In the genomic region with DNA sequence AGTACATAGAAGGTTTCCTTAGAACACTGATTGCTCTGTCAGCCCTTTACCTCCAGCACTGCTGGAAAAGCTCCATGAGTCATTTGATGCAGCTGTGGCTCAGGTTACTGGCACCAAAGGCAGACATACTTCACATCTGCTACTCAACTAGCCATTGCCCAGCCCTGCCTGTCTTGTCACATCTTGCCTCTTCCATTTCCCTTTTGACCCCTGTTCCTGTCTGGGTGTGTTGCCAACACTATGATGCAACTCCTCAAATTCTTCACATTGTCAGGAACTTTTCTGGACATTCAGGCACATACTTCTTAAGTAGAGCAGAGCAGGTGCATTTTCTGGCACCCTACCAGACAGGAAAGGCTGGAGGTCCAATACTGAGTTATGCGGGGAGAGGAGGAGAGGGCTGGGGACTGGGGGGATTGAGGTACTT, we compare ENCODE assay signal across 12 mouse cellular contexts.
A peak's percentile ranks its signal among the peaks of the same experiment; 100 is the strongest.
DNase-seq lines count a peak whose midpoint lies in the region; ATAC-seq lines count a peak whose summit lies in the region.
"Had no signal": no experiment of that assay in that cellular context is flagged by ENCODE, and none has a peak within 500 bp of the region (broad histone marks: within the 10 kb centered on the region; RNA-seq: fewer than 3 reads in every experiment).

No protein-coding gene starts in this region.

- no peak overlapping the region for H3K4me3 ChIP-seq in heart, embryonic 16.5 days (ENCODE audit: low read length)
- H3K4me3 ChIP-seq: megakaryocyte, embryonic 14.5 days had no signal

- no peaks in the 10 kb centered on the region for H3K4me1 ChIP-seq in heart, embryonic 16.5 days (ENCODE audit: control insufficient read depth, insufficient read depth, low read length)

- no peak overlapping the region for H3K4me2 ChIP-seq in heart, embryonic 16.5 days (ENCODE audit: low read depth, low read length)

- DNase-seq in 3134 (ENCODE audit: extremely low read depth, insufficient read length, low spot score) (peak; percentile 86), adipocyte (ENCODE audit: low spot score) (peak; percentile 78)
- DNase-seq in lung, adult 18-20 months = peak; percentile 67 to 82
- DNase-seq in layer of hippocampus, postnatal 25 days (ENCODE audit: extremely low spot score in 1 of 2, low spot score in 1 of 2) = no peak
- no peak for DNase-seq in cerebellum, postnatal 36 days
- DNase-seq: cerebellum, adult 18-20 months; right cerebral cortex, postnatal 14 days had no signal

- 41% methylated on average over 1 of the region's 1 CpGs for WGBS in heart, embryonic 16.5 days

- H3K36me3 ChIP-seq in heart, embryonic 16.5 days (ENCODE audit: control insufficient read depth, insufficient read depth) = no peaks in the 10 kb centered on the region

- no peaks in the 10 kb centered on the region for H3K9me3 ChIP-seq in heart, embryonic 16.5 days (replicated peaks; ENCODE audit: control insufficient read depth, low read length)
- H3K9me3 ChIP-seq: megakaryocyte, embryonic 14.5 days had no signal

- no peak overlapping the region for H3K9ac ChIP-seq in heart, embryonic 16.5 days (ENCODE audit: low read length)

- H3K27me3 ChIP-seq in heart, embryonic 16.5 days (ENCODE audit: control insufficient read depth, insufficient read depth, low read length) = no peaks in the 10 kb centered on the region
- H3K27me3 ChIP-seq: megakaryocyte, embryonic 14.5 days had no signal

- peak; percentile 66 for ATAC-seq in heart, embryonic 16.5 days (replicated peaks; ENCODE audit: extremely low read depth, insufficient read depth, low FRiP score)
- no peak for ATAC-seq in monocyte, adult 5-6 weeks (replicated peaks; ENCODE audit: insufficient number of reproducible peaks, low FRiP score, low TSS enrichment, poor library complexity, severe bottlenecking)
- ATAC-seq in frontal cortex, adult (ENCODE audit: low TSS enrichment) = no peak
- ATAC-seq: hindbrain, postnatal 0 days had no signal

- no peak overlapping the region for H3K27ac ChIP-seq in heart, embryonic 16.5 days (ENCODE audit: low read length)
- H3K27ac ChIP-seq: hindbrain, postnatal 0 days had no signal

Comparison
In these comparisons a context has a peak if more than half of its experiments do, and no peak if none do; other contexts are left out.
1. DNase-seq: peak in 3134 (single experiment), adipocyte (single experiment) and lung, adult 18-20 months (2 of 2); none in layer of hippocampus, postnatal 25 days (0 of 2) and cerebellum, postnatal 36 days (0 of 2).